Mouse (Mus musculus) hindbrain, embryonic 16.5 days (tissue): ENCODE measurements around the gene Sdk2. TPM values are rescaled to one million over a fixed set of nuclear protein-coding genes. Genes with fewer than 3 reads are reported as not detected.
A peak's percentile ranks its signal among the peaks of the same experiment; 100 is the strongest.

Experiments
- ATAC-seq: fragments of 200-750 bp; cut with Nextera tagmentation; 2 replicates; pipeline ENCODE4 v1.8.0; 2017; ENCODE audit warnings: moderate TSS enrichment, moderate library complexity
- H3K27ac ChIP-seq: fragments of 300-500 bp; sonication (generic); 2 replicates; pipeline ENCODE4 v1.5.1; 2014; ENCODE audit warnings: low read depth, mild to moderate bottlenecking, control low read depth, low read length, moderate library complexity
- H3K27me3 ChIP-seq: fragments of 300-500 bp; sonication (generic); replicated peaks from 2 replicates; pipeline ENCODE4 v1.6.1; 2014; ENCODE audit warnings: low read length; ENCODE audit not compliant: control insufficient read depth, insufficient read depth
- H3K36me3 ChIP-seq: fragments of 300-500 bp; sonication (generic); 2 replicates; pipeline ENCODE4 v1.6.1; 2014; ENCODE audit warnings: mild to moderate bottlenecking, low read length, moderate library complexity, mixed read lengths; ENCODE audit not compliant: control insufficient read depth, insufficient read depth
- H3K4me1 ChIP-seq: fragments of 300-500 bp; sonication (generic); 2 replicates; pipeline ENCODE4 v1.6.1; 2014; ENCODE audit warnings: low read depth, low read length; ENCODE audit not compliant: control insufficient read depth, insufficient read depth
- H3K4me2 ChIP-seq: fragments of 300-500 bp; sonication (generic); 2 replicates; pipeline ENCODE4 v1.6.1; 2014; ENCODE audit warnings: mild to moderate bottlenecking, low read length, control low read depth, moderate library complexity
- H3K4me3 ChIP-seq: fragments of 300-500 bp; sonication (generic); 2 replicates; pipeline ENCODE4 v1.5.1; 2014; ENCODE audit warnings: mild to moderate bottlenecking, low read length, control low read depth, moderate library complexity
- H3K9ac ChIP-seq: fragments of 300-500 bp; sonication (generic); 2 replicates; pipeline ENCODE4 v1.6.1; 2014; ENCODE audit warnings: low read depth, mild to moderate bottlenecking, control low read depth, low read length, moderate library complexity
- H3K9me3 ChIP-seq: fragments of 300-500 bp; sonication (generic); 2 replicates; pipeline ENCODE4 v1.6.1; 2014; ENCODE audit warnings: mild to moderate bottlenecking, low read length, moderate library complexity; ENCODE audit not compliant: control insufficient read depth
- WGBS: fragments of 180-500 bp; shearing (Covaris S2); extraction: QIAGEN DNeasy Blood & Tissue Kit; methylation state at CpG from one replicate; pipeline ENCODE4 v1.1.7; 2014; 5-methylcytosine and 5-hydroxymethylcytosine counted together
- polyA plus RNA-seq: library from polyadenylated mRNA; unstranded; fragments of >200 nt; fragmentation: Nextera tagmentation; extraction: Ambion mirVana; gene quantifications from 2 replicates; pipeline ENCODE4 v1.2.1, GENCODE M21; 2015

Gene Sdk2
- polyA plus RNA-seq, 1 experiment from 2014 or later: 3.3 TPM

DNA sequence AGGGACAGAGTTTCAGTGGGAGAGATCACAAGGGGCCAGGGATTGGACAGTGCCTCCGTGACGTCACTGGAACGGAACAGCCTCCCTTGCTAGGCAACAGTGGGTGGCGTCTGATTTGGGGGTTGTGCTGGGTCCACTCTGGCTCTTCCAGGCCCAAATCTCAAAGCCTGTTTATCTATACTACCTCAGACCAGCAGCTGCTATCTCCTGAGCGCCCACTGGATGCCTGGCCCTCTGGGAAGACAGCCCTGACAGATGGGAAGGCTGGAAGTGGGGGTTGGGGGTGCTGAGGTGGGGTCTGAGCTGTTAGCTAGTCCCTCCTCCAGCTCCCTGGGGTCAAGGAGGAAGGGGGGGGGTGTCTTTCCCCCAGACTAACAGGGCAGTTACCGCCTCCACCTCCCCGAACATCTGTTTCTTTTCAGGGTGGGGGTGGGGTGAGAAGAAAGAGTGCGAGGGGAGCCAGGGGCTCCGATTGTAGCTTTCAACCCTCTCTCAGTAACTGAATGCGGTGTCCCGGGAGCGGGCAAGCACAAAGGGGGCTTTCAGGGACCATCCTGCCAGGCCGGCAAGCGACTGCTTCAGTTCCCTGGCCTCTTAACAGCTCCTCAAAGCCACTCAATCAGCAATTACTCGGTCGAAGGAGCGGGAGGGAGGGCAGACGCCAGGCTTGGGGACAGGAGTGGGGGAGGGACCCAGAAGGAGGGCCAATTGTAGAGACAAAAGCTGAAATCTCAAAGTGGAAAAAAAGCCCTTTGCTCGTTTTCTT is 281.3 kb downstream of the Sdk2 start:
- Histone ChIP-seq H3K4me2 (peak overlapping the region; percentile 54), H3K36me3 (no peaks in the 10 kb centered on the region), H3K4me1 (peaks cover 22% of the 10 kb centered on the region), H3K9me3 (no peaks in the 10 kb centered on the region), H3K4me3 (peak overlapping the region; percentile 27), H3K9ac (peak overlapping the region; percentile 64), H3K27me3 (no peaks in the 10 kb centered on the region), H3K27ac (peak overlapping the region; percentile 89)
- under 1% methylated on average over 19 of the region's 19 CpGs for WGBS
- ATAC-seq: peak; percentile 92

- Histone ChIP-seq H3K4me3 (no peak overlapping the region), H3K4me2 (peak overlapping the region; percentile 54), H3K9me3 (no peaks in the 10 kb centered on the region), H3K9ac (no peak overlapping the region), H3K27ac (peak overlapping the region; percentile 89), H3K27me3 (no peaks in the 10 kb centered on the region), H3K4me1 (peaks cover 22% of the 10 kb centered on the region), H3K36me3 (peaks cover 4% of the 10 kb centered on the region; the same call in 1 of the 2 replicates)
- WGBS: 18% methylated on average over 2 of the region's 2 CpGs
- peak; percentile 18 for ATAC-seq
Measured at GRCm38 (mm10) chr11:113784656-113785396, 282.0 kb downstream of the Sdk2 start.

DNA sequence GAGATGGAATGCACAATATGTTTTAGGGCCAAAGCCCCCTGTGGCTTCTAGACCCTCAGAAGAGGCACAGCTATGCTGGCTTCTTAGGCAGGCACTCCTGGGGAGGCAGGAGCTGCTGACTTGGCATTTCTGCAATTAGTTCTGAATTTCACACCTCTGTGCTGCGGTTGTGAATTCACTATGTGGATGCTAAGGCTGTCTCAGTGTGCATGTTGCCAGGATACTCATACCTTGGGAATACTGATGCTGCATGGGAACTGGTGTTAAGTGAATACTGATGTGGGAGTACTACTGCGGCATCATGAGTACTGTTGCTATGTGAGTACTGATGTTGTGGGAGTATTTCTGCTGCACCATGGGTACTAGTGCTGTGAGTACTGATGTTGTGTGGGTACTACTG is 284.4 kb downstream of the Sdk2 start:
- no peak overlapping the region for H3K4me3 ChIP-seq
- H3K9ac ChIP-seq: no peak overlapping the region
- no peak overlapping the region for H3K4me2 ChIP-seq
- peaks cover 4% of the 10 kb centered on the region; the same call in 1 of the 2 replicates for H3K36me3 ChIP-seq
- no peak for ATAC-seq
- H3K27ac ChIP-seq: peak overlapping the region; percentile 34; the same call in 1 of the 2 replicates
- H3K27me3 ChIP-seq: no peaks in the 10 kb centered on the region
- no peaks in the 10 kb centered on the region for H3K9me3 ChIP-seq
- 70% methylated on average over 2 of the region's 2 CpGs for WGBS
- peaks cover 22% of the 10 kb centered on the region for H3K4me1 ChIP-seq

GRCm38 (mm10) chr11:113782006-113782405 is 284.8 kb downstream of the Sdk2 start:
- ATAC-seq: no peak
- 29% methylated on average over 2 of the region's 2 CpGs for WGBS
- no peak overlapping the region for H3K27ac ChIP-seq

GRCm38 (mm10) chr11:113779680-113780041 is 287.2 kb downstream of the Sdk2 start:
- 25% methylated on average over 6 of the region's 6 CpGs for WGBS
- H3K4me1 ChIP-seq: peaks cover 9% of the 10 kb centered on the region
- H3K4me3 ChIP-seq: no peak overlapping the region
- peaks cover 4% of the 10 kb centered on the region; the same call in 1 of the 2 replicates for H3K36me3 ChIP-seq
- H3K9ac ChIP-seq: no peak overlapping the region
- H3K27ac ChIP-seq: no peak overlapping the region
- H3K4me2 ChIP-seq: no peak overlapping the region
- ATAC-seq: no peak
- H3K27me3 ChIP-seq: no peaks in the 10 kb centered on the region
- H3K9me3 ChIP-seq: no peaks in the 10 kb centered on the region

More at GRCm38 (mm10) chr11:113782006-113782405, 284.8 kb downstream of the Sdk2 start:
- Histone ChIP-seq H3K27me3 (no peaks in the 10 kb centered on the region), H3K36me3 (peaks cover 4% of the 10 kb centered on the region; the same call in 1 of the 2 replicates), H3K4me3 (no peak overlapping the region), H3K9ac (no peak overlapping the region), H3K4me1 (peaks cover 22% of the 10 kb centered on the region), H3K9me3 (no peaks in the 10 kb centered on the region), H3K4me2 (no peak overlapping the region)

GRCm38 (mm10) chr11:113778733-113779679 is 287.8 kb downstream of the Sdk2 start:
- ATAC-seq: peak; percentile 30; the same call in 1 of the 2 replicates

GRCm38 (mm10) chr11:113777878-113778464 is 288.9 kb downstream of the Sdk2 start:
- H3K27me3 ChIP-seq: no peaks in the 10 kb centered on the region
- H3K36me3 ChIP-seq: peaks cover 4% of the 10 kb centered on the region; the same call in 1 of the 2 replicates
- H3K27ac ChIP-seq: no peak overlapping the region
- no peak overlapping the region for H3K9ac ChIP-seq
- H3K4me1 ChIP-seq: peaks cover 5% of the 10 kb centered on the region
- no peak for ATAC-seq
- no peak overlapping the region for H3K4me2 ChIP-seq
- no peak overlapping the region for H3K4me3 ChIP-seq
- no peaks in the 10 kb centered on the region for H3K9me3 ChIP-seq
- 62% methylated on average over 8 of the region's 8 CpGs for WGBS

More at GRCm38 (mm10) chr11:113778733-113779679, 287.8 kb downstream of the Sdk2 start:
- Histone ChIP-seq H3K27me3 (no peaks in the 10 kb centered on the region), H3K4me3 (no peak overlapping the region), H3K9me3 (no peaks in the 10 kb centered on the region), H3K36me3 (peaks cover 4% of the 10 kb centered on the region; the same call in 1 of the 2 replicates), H3K27ac (no peak overlapping the region), H3K4me1 (peaks cover 5% of the 10 kb centered on the region), H3K9ac (no peak overlapping the region), H3K4me2 (no peak overlapping the region)
- WGBS: 18% methylated on average over 17 of the region's 20 CpGs

DNA sequence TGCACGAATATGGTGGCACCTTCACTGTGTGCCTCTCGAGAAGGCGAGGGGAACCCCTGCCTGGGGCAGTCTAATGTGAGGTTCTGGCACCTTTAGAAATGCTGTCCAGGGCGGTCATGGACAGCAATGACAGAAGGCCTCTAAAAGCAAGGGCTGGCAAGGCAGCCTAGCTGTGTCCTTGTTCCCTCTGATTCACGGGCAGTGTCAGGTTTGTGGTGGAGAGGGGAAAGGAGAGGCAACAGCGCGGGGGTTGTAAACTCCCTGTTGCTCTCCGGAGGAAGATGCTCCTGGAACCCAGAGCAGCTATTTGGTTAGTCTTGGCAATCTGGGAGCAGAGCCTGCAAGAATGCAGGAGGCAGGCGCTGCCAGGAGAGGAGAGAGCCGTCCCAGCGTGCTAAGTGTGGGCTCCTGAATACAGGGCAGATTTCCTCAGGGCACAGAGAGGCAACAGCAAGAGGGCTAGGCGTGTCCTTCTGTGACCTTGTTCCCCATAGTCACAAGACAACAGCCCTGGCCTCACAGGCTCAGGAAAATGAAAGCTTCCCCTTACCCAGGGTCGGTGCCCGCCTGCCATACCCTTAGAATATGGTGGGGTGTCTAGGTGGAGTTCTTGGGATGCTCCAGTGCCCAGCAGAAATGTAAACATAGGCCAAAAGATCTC is 289.9 kb downstream of the Sdk2 start:
- Histone ChIP-seq H3K27ac (no peak overlapping the region), H3K9me3 (no peaks in the 10 kb centered on the region), H3K4me1 (no peaks in the 10 kb centered on the region; the same call in 1 of the 2 replicates), H3K4me2 (no peak overlapping the region), H3K36me3 (peaks cover 4% of the 10 kb centered on the region; the same call in 1 of the 2 replicates), H3K27me3 (no peaks in the 10 kb centered on the region), H3K4me3 (no peak overlapping the region), H3K9ac (no peak overlapping the region)
- no peak for ATAC-seq
- WGBS: 71% methylated on average over 14 of the region's 14 CpGs
